Mouse (Mus musculus) inflammation-experienced regulatory T-cells (primary cell): Measurements from ENCODE around the gene Col6a5. TPM values are rescaled to one million over a fixed set of nuclear protein-coding genes. Genes with fewer than 3 reads are reported as not detected.

Source experiments
- polyA plus RNA-seq, 2 experiments: library from polyadenylated mRNA; unstranded; fragments of 100-300 nt; shearing (Covaris generic); gene quantifications; one replicate each; pipeline ENCODE4 v1.2.1; 2017

The Col6a5 gene
- polyA plus RNA-seq = under 1 TPM in 1 of 2 experiments, not detected in 1; 0.10 TPM

GRCm38 (mm10) chr9:105960533-105960932 is at the start of gene Col6a5:
Gene Col6a5, minus strand, starts transcription at chr9:105960643.

GRCm38 (mm10) chr9:105827791-105828385 is 132.6 kb downstream of the Col6a5 start, which contains the start of gene Col6a6:
Gene Col6a6, minus strand, starts transcription at chr9:105828160.

Other genes starting within 250 kb of the Col6a5 start
- under 1 TPM; 0.08 to 0.33 TPM for gene Col6a6, start 132.5 kb downstream of the Col6a5 start, polyA plus RNA-seq
- under 1 TPM; 0.10 to 0.66 TPM for gene Col6a4, start 136.1 kb upstream of the Col6a5 start, polyA plus RNA-seq
- 1 to 10 TPM; 6.3 to 7.7 TPM for gene Glyctk, start 197.5 kb upstream of the Col6a5 start, polyA plus RNA-seq
- gene Wdr82, start 210.3 kb upstream of the Col6a5 start, polyA plus RNA-seq = 10 to 100 TPM; 65.3 to 91.1 TPM
- 100 to 1,000 TPM in 1 of 2 experiments, 10 to 100 TPM in 1; 92.7 to 104 TPM for gene Ppm1m, start 239.1 kb upstream of the Col6a5 start, polyA plus RNA-seq
- 100 to 1,000 TPM; 249 to 265 TPM for gene Twf2, start 242.5 kb upstream of the Col6a5 start, polyA plus RNA-seq